Mouse (Mus musculus): ENCODE measurements at regions not wholly inside any gene's neighbourhood (a gene's known extent, or its start where the extent isn't known, plus 50 kb on each side); places are given as distances from the start of the nearest gene placed in this dataset.
A peak's percentile ranks its signal among the peaks of the same experiment; 100 is the strongest.

GRCm38 (mm10) chr15:61599734-61600133, 676.9 kb upstream of the A1bg start:
- DNase-seq (ENCODE audit: low spot score in 2 of 2): peak; percentile 1 to 35

- no peak for DNase-seq (ENCODE audit: low spot score in 2 of 2)
Observed at GRCm38 (mm10) chr15:61596318-61596717, 673.5 kb upstream of the A1bg start.

DNA sequence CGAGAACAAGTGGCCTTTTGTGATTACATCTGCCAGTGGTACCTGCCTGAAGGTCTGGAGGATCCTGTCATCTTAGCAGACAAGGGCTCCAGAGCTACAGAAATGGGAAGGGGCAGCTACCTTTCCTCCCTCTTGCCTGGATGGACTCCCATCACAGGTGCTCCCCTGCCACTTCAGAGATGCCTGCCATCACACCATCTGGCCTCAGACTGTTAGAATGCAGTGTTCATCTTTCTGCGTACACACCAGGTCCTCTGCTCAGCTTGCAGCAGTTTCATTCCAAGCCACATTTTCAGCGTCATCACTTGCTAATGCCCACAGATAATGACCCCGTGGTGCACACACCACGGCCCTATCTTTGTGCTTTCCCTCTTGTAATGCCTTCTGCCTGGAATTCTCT, 666.1 kb upstream of the A1bg start:
- no peak for DNase-seq (ENCODE audit: low spot score in 2 of 2)

DNA sequence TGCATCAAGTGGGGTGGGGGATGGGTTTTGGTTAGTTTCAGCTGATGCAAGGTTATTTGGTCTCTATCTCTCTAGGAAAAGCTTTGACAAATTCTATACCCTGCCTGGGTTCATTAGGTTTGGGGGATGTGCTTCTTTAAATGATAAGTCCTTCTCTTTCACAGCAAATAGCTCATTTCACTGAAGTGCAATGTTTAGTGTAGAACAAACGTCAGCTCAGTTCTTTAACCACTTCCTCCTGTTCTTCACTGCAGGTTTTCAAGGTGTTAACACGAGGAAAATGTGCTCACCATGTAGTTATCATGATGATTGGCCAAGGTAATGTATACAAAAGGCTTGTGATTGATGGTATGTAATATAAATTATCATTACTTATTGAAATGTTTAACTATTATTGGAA, 659.5 kb upstream of the A1bg start:
- DNase-seq (ENCODE audit: low spot score in 2 of 2): no peak

- DNase-seq (ENCODE audit: low spot score in 2 of 2): no peak
Observed at GRCm38 (mm10) chr15:61563347-61563746, 640.5 kb upstream of the A1bg start.

GRCm38 (mm10) chr15:61562252-61562651, 639.4 kb upstream of the A1bg start:
- no peak for DNase-seq (ENCODE audit: low spot score in 2 of 2)

GRCm38 (mm10) chr15:61553908-61554307, 631.1 kb upstream of the A1bg start:
- no peak for DNase-seq (ENCODE audit: low spot score in 2 of 2)

DNA sequence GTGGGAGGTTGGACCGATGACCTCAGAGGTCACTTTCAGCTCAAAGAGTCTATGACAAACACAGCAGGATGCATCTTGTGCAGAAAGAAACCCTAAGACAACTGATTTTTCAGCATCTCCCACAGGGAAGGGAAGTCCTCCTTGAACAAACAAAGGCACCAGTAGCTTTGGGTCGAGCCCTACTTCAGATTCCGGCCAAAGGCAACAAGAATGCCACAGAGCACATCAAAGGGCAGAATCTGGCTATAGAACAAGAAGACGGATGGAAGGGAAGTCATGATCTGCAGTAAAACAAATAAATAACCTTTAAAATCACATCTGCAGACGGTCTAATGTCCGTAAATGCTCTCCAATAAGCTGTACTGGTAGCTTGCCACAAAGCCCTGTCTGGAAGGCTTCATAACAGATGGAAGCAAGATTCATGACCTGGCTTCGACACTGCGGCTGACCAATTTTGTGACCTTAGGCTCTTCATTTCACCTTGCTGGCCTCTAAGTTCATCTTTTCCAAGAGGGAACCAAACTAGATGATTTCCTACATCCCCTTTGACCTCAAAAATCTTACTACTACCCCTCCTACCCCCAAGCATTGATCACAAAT, 630.4 kb upstream of the A1bg start:
- no peak for DNase-seq (ENCODE audit: low spot score in 2 of 2)

DNA sequence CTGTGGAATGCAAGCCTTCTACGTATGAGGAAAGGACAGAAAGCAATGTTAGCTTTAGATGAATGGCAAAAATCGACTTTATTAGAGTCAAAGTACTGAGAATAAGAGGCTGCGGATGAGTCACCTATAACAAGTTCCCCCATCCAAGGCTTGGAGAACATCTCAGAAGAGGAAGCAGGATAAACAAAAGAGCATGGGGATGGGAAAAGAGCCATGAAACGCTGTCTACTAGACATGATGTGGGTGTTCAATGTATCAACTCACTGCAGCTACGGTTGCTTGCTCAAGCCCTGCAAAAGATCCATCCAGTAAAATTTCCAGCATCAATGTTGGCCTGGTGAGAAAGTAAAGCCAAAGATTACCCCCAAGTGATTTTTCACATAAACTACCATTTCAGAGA, 628.4 kb upstream of the A1bg start:
- no peak for DNase-seq (ENCODE audit: low spot score in 2 of 2)

GRCm38 (mm10) chr15:61548400-61548799, 625.6 kb upstream of the A1bg start:
- no peak for DNase-seq (ENCODE audit: low spot score in 2 of 2)

GRCm38 (mm10) chr15:61546608-61547007, 623.8 kb upstream of the A1bg start:
- DNase-seq (ENCODE audit: low spot score in 2 of 2): no peak

- DNase-seq (ENCODE audit: low spot score in 2 of 2): no peak
Observed at GRCm38 (mm10) chr15:61544074-61544473, 621.3 kb upstream of the A1bg start.

- no peak for DNase-seq (ENCODE audit: low spot score in 2 of 2)
Observed at GRCm38 (mm10) chr15:61541643-61542042, 618.8 kb upstream of the A1bg start.

DNA sequence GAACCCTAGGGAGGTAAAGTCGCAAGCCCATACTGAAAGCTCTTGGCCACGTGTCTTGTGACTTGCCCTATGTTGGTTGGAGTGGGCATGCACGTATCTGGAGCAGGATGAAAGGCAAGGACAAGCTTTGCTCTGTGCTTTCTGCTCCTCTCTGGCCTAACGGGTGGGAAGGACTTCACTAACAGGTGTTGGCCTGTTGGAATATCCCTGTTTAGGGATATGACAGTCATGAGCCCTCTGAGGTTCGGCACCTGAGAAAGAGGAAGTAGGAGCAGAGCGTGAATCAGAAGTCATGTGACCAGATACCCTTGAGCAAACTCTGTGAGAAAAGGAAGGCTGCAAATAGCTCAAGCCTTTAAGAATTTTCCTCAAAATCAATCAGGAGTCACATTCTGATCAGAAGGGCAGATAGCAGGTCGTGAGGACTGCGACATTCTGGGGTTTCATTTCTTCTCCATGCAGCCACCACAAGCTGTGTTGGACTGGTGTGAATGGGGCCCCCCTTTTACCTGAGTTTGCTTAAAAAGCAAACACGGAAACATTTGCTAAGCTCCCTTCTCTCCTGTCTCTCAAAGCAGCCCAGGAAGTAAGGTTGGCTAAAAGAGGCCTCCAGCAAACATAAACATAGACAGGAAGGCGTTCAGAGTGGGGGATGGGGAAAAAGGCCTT, 618.1 kb upstream of the A1bg start:
- DNase-seq (ENCODE audit: low spot score in 2 of 2): no peak

DNA sequence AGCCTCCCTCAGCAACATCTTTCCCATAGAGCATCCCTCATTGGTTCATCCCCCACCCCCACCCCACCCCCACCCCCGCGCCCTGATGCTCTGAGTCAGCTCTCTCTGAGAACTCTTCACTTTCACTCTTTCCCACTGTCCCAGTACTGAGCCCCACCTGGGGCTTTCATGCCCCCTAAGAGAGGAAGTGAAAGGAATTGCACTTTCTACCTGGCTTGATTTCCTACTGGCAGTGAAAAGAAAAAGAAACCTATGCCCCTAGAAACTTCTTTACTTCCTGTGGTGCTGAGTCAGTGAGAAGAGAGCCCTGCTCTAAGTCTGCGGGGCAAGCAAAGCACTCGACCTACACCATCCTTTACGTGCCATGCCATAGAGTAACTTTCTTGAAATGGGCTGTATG, 616.1 kb upstream of the A1bg start:
- DNase-seq (ENCODE audit: low spot score in 2 of 2): no peak

GRCm38 (mm10) chr15:61538169-61538755, 615.5 kb upstream of the A1bg start:
- no peak for DNase-seq (ENCODE audit: low spot score in 2 of 2)

DNA sequence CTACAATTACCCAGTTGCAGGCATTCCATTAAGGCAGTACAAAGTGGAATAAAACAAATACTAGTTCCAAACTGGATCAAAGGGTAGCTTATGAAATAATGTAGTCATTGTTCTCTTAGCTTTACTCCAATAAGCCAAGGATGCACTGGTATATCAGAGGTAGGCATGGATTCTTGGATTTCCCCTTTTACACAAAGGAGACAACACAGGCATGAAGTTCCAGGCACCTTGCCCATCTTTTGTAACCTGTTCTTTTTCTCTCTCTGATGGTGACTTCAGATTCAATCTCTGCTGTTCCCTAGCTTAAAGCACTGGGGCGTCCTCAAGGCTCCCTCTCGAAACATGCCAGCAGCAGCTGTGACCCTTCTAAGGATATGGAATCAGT, 613.5 kb upstream of the A1bg start:
- DNase-seq (ENCODE audit: low spot score in 2 of 2): no peak

DNA sequence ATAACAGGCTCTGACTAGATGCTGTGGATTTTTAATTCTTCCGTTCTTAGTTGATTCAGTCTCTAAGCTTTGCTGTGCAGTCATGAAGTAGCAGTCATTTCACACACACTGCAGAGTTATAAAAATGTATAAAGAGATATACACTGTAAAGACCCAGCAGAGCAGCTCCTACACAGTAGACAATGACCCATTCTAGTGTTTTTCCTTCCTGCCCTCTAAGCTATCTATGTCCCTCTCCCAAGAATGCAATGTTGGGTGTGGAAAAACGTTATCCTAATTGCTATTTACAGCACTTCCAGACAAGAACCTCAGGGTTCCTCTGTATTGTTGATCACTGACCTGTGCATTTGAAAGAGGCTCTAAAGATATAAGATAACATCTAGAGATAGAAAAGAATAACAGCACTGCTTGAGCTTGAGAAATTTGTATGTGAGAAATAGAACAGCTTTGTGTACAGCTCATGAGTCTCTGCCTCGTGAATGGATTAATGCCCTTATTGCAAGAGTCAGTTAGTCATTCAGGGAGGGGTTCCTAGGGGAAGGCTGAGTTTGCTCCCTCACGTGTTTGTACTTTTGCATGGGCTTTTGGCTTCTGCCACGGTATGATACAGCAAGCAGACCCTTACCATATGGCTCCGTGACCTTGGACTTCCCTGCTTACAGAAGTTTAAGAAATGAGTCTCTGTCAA, 613.0 kb upstream of the A1bg start:
- DNase-seq (ENCODE audit: low spot score in 2 of 2): no peak

DNA sequence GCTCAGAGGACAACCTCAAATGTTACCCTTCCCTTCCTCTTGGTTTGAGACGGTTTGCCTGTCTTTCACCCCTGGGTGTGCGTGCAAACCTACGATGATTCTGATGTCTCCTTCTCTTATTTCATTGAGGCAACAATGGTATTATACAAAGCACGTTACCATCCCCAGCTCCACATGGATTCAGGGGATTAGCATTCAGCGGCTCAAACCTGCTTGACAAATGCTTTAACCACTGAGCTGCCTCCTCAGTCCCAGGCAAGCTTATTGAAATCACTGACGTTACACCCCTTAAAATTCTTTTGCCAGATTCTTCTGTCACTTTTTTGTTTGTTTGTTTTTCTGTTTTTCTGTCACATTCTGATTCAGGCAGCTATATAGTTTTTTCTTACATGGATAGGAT, 612.4 kb upstream of the A1bg start:
- no peak for DNase-seq (ENCODE audit: low spot score in 2 of 2)

DNA sequence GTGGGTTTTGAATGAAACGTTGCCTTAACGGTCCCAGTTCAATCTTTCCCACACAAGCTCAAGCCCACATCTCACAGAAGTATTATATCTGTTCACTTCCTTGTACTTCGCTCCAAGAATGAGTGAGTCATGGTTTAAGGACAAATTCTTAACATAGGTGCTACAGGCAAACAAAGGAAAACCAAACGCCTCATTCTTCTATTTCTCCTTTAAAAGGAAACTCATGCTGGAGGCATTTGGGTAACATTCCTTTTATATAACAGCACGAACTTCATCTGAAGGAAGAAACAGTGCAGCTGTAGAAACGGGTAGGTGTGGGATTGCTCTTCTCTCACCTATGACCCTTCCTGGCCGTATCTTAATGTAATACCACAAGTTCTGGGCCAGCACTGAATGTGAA, 610.0 kb upstream of the A1bg start:
- DNase-seq (ENCODE audit: low spot score in 2 of 2): no peak

DNA sequence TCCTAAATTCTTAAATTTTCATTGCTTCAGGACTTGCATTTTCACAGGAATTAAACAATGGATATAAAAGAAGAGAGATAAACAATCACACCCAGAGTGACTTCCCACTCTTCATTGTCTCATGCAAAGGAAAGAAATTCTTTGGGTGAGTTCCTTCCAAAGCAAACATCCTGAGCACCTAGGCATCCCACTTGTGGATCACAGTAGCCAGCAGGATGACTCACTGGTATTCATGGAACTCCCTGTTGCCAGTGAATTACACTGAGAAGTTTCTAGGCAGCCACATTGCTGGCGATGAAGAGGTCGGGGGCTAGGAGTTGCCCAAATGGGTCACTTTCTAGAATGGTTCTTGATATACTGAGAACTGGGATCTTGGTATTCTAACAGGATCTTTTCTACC, 609.2 kb upstream of the A1bg start:
- no peak for DNase-seq (ENCODE audit: low spot score in 2 of 2)

DNA sequence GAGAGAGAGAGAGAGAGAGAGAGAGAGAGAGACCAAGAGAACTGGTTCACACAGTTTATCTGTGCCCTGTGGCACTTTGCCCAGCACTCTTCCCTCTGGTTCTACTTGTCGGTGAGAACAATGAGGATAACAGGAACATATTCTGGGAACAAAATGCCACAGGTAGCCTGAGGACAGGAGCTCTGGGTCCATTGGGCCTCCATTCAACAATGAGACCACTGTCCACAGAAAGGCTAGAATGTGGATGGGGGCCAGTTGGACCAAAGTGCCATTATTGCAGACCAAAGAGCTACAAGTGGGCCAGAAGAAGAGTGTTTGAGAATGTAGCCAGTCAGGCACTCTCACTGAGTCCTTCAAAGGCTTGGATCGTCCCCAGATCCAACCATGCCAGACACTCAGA, 600.2 kb upstream of the A1bg start:
- no peak for DNase-seq (ENCODE audit: low spot score in 2 of 2)

GRCm38 (mm10) chr15:61517265-61517664, 594.5 kb upstream of the A1bg start:
- DNase-seq (ENCODE audit: low spot score in 2 of 2): no peak
